Mouse (Mus musculus) embryonic fibroblast, embryonic 13.5 days (primary cell): ENCODE results near the gene Ntsr1. TPM values are rescaled to one million over a fixed set of nuclear protein-coding genes. Genes with fewer than 3 reads are reported as not detected.

Source experiments
- H3K27ac ChIP-seq: 2 replicates; pipeline ENCODE4 v1.5.1; 2012; ENCODE audit warnings: low read length, control low read depth, inconsistent platforms; ENCODE audit not compliant: insufficient read depth
- H3K4me1 ChIP-seq: 2 replicates; pipeline ENCODE4 v1.6.1; 2011; ENCODE audit warnings: low read length; ENCODE audit not compliant: control insufficient read depth, insufficient read depth
- H3K4me3 ChIP-seq: 2 replicates; pipeline ENCODE4 v1.5.1; 2011; ENCODE audit warnings: mild to moderate bottlenecking, control low read depth, low read length; ENCODE audit not compliant: insufficient read depth
- CTCF ChIP-seq: IDR thresholded peaks from 2 replicates; pipeline ENCODE4 v1.5.1; 2011; ENCODE audit warnings: mild to moderate bottlenecking, control low read depth, low read length, moderate library complexity, borderline replicate concordance; ENCODE audit not compliant: insufficient read depth
- POLR2A ChIP-seq: IDR thresholded peaks from 2 replicates; pipeline ENCODE4 v1.6.1; 2011; ENCODE audit warnings: low read depth, mild to moderate bottlenecking, control low read depth, low read length, moderate library complexity
- polyA plus RNA-seq: library from polyadenylated mRNA; stranded (reverse); fragments of >200 nt; gene quantifications from 2 replicates; pipeline ENCODE4 v1.2.4, GENCODE M21; 2011; ENCODE audit warnings: low read depth; ENCODE audit not compliant: missing spikeins, insufficient read length

Ntsr1 gene
- polyA plus RNA-seq, 1 experiment, result not detected

DNA sequence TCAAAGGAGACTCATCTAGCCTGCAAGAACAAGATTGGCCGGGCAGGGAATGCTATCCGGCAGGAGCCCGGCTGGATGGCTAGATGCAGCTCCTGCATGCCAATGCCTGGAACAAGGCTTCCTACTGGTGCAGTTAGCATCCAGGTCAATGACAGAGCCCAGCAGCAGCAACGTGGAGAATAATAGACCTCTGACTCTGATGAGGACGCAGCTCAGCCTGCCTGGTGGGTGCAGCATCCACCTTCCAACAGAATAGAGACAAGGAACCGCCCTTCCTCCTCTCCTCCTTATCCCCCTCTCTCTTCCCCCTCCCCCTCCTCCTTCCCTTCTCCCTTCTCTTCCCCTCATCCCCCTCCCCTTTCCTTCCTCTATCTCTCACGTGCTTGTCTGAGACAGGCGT lies 28.1 kb downstream of the Ntsr1 start:
- no peak for TF ChIP-seq POLR2A
- no peak for TF ChIP-seq CTCF
- no peak overlapping the region for H3K4me3 ChIP-seq
- no peaks in the 10 kb centered on the region for H3K4me1 ChIP-seq
- no peak overlapping the region for H3K27ac ChIP-seq

DNA sequence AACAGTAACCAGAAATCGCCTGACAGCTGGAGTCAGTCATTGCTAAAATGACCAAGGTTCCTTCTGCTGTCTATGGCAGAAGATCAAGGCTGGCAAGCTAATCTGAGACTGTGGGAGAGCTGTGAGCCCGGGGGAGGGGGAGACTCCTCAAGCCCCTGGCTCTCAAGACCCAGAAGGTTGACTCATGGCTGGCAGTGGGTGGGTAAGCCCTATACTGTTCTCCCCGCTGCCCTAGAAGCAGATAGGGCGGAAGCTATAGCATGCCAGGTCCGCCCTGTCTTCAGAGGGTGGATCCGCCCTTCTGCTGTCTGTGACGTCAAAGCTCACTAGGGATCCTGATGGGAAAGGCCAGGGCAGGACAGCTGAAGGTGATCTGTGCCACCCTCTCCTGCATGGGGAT lies 30.4 kb downstream of the Ntsr1 start:
- TF ChIP-seq POLR2A, result no peak
- no peak for TF ChIP-seq CTCF
- Histone ChIP-seq H3K4me1 (no peaks in the 10 kb centered on the region), H3K4me3 (no peak overlapping the region), H3K27ac (no peak overlapping the region)

DNA sequence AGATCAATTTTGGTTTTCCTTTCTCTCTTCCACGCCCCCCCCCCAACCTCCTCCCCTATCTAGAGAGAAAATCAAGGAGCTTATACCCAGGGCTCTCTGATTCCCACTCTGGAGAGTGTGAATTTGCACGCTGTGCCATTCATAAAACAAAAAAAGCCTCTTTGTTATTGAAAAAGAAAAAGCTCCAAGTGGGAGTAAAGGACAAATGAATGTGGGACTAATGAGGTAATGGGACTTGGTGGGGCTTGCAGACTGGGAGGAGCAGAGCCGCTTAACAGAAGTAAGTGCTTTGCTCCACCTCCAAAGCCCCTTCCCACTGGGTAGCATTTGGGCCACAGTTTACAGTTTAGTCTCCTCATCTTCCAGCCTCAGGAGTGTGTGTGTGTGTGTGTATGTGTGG lies 30.8 kb downstream of the Ntsr1 start:
- H3K27ac ChIP-seq, result no peak overlapping the region
- TF ChIP-seq POLR2A (no peak), CTCF (no peak)

DNA sequence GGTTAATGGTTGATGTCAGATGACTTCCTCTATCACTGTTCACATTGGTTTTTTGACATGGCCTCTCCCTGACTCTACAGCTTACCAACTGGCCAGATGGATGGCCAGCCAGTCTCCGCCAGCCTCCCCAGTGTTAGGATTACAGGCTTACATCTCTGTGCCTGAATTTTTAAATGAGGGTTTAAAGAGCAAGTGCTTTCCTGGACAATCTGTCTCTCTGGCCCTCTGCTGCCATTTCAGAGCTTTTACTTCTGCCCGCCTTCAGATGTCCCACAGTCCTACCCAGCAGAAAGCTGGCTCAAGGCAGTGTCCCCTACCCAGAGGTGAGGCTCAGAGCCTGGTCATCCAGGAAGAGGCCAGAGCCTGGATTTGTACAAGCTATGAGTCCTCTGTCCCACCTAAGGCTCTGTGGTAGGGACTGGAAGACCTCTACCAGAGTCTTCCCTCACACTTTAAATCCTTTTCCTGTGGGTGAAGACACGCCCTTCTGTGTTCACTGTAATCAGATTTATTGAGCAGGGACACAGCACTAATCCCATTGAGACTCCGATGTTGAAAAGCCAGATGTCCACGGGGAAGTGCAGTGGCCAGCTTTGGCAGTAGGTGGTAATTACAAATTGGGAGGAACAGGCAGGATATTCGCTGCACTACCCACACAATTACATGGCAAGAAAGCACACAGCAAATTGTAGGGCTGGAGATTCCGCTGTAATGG lies 32.1 kb downstream of the Ntsr1 start:
- TF ChIP-seq CTCF, result no peak
- TF ChIP-seq POLR2A, result no peak
- no peaks in the 10 kb centered on the region for H3K4me1 ChIP-seq
- no peak overlapping the region for H3K27ac ChIP-seq
- H3K4me3 ChIP-seq, result no peak overlapping the region

More for the DNA sequence above, 30.8 kb downstream of the Ntsr1 start:
- Histone ChIP-seq H3K4me1 (no peaks in the 10 kb centered on the region), H3K4me3 (no peak overlapping the region)

DNA sequence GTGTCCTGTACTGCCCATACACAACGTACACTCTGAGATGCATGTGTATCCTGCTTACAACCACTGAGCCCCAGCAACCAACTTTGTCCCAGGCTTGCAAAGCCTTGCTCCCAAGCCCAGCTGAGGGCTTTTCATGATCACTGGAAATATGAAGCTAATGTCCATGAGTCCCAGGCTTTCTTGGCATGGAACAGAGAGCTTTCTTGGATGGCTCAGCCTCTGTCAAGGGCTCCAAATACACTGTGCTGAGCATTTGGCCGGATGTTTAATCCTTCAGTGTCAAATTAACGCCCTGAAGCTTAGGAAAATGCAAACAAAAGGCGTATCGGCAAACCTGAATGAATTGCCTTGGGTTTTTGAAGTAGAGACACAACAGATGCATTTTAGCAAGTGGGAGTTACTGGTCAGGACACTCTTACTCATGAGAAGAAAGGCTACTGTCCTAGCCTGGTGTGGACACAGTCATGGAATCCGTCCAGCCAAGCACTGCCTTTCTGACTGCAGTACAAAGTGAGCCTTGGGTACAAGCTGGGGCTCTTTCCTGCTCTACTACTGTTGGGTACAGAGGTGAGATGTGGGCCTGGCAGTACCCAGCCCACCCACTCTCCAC lies 32.7 kb downstream of the Ntsr1 start:
- Histone ChIP-seq H3K4me3 (no peak overlapping the region), H3K4me1 (no peaks in the 10 kb centered on the region), H3K27ac (no peak overlapping the region)
- TF ChIP-seq POLR2A (no peak), CTCF (no peak)

DNA sequence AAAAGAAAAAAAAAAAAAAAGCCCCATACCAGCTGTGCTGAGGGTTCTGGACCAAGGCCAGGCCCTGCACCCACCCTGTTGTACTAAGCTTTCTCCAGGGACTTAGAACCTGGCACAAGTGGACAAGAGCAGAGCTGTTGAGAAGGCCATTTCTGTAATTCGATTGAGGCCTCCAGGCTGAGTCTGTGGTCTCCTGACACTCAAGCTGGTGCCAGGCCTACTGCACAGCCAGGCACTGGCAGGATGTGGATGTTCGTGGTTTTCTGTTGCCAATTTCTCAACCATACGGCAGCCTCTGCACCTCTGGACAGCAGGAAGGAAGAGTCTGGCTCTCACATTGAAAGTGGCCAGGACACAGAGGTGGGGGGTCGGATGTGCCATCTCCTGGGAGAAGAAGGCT lies 33.5 kb downstream of the Ntsr1 start:
- TF ChIP-seq CTCF (no peak), POLR2A (no peak)
- no peak overlapping the region for H3K4me3 ChIP-seq
- no peak overlapping the region for H3K27ac ChIP-seq
- H3K4me1 ChIP-seq, result no peaks in the 10 kb centered on the region

DNA sequence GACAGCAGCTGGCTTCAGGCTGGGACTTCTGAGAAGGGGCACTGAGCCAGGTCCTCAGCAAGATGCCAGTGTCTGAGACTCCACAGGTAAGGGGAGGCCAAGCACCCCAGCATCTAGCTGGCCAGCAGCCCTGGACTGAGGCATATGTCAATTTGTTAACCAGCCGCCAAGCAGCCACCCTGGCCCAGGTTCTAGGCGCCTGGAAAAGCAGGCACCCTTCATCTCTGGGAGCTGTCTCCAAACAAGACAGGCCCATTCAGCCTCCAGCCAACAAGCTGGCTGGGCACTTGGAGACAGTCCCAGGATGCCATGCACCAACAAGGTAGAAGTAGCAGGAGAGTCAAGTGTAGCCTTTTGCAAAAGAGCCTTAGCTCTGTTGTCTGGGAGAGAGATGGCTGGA lies 43.9 kb downstream of the Ntsr1 start:
- no peak overlapping the region for H3K4me3 ChIP-seq
- H3K4me1 ChIP-seq, result no peaks in the 10 kb centered on the region
- no peak overlapping the region for H3K27ac ChIP-seq
- TF ChIP-seq CTCF, result no peak
- TF ChIP-seq POLR2A, result no peak

DNA sequence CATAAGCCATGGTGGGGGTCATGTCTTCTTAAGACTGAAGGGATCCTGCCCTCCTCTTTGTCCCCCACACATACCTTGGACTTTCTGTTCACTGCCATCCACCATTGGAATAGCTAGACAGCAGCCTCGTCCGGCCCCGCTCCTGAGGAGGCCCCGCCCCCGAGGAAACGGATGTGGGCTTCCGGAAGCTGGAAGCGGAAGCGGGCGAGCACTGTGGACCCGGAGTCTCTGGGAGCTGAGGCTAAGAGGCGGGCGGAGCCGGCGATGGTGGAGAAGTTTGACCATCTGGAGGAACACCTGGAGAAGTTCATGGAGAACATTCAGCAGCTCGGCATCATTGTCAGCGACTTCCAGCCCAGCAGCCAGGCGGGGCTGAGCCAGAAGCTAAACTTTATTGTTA lies 45.3 kb downstream of the Ntsr1 start:
- no peak overlapping the region for H3K4me3 ChIP-seq
- TF ChIP-seq POLR2A (no peak), CTCF (no peak)

DNA sequence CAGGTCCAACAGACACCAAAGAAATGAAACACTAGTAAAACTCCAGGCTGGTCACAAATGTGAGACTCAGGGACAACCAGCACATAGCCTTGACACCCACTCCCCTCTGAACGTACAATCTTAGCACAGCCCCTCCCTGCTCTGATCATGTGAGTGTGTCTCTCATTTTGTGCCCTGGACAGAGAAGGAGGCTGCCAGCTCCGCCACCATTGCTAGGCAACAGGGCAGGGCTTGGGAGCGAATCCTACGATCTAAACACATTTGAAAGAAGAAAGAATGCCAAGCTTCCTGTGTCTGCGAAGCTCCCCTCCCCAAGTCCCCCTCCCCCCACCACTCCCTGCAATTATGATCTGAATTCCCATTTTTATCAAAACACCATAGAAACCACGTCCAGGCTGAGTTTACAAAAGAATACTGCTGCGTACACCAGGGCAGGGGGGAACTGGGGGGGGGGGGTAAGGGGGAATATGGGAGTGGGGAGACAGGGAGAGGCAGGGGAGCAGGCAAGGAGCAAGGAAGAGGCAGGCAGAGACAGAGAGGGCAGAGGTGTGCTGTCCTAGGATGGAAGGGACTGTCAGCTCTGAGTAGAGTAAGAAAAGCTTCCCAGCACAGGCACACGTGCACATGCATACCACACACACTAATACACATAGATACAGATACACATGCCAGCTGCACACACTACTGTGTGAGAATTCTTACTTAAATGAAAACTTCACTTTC lies 47.8 kb downstream of the Ntsr1 start:
- TF ChIP-seq CTCF (no peak), POLR2A (no peak)
- no peak overlapping the region for H3K27ac ChIP-seq
- no peak overlapping the region for H3K4me3 ChIP-seq
- H3K4me1 ChIP-seq, result no peaks in the 10 kb centered on the region

More for the DNA sequence above, 45.3 kb downstream of the Ntsr1 start:
- H3K27ac ChIP-seq, result no peak overlapping the region
- no peaks in the 10 kb centered on the region for H3K4me1 ChIP-seq

DNA sequence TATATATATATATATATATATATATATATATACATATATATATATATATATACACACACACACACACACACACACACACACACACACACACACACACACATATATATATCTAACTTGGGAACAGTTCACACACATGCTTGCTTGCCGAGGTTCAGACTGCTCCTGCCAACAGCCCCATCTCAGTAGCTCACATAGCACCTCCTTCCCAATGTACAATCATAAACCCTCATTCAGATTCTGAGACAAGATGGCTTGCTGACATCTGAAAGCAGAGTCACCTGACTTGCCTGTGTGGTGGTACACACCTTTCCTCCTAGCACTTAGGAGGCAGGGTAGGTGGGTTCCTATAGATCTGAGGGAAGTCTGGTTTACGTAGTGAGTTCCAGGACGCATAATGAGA lies 52.6 kb downstream of the Ntsr1 start:
- H3K4me1 ChIP-seq, result no peaks in the 10 kb centered on the region
- no peak overlapping the region for H3K4me3 ChIP-seq
- TF ChIP-seq CTCF (no peak), POLR2A (no peak)
- no peak overlapping the region for H3K27ac ChIP-seq

DNA sequence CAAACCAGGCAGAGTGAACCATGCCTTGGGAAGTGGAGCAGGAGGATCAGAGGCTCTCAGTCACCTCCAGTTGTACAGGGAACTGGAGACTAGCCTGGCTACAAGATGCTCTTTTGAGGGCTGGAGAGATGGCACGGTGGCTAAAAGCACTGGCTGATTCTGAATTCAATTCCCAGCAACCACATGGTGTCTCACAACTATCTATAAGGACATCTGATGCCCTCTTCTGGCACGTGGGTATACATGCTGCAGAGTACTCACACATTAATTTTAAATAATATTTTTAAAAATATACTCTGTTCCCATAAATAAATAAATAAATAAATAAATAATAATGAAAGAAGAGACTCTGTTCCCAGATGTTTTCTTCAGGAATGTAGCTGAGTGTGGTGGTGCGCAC lies 55.4 kb downstream of the Ntsr1 start:
- H3K27ac ChIP-seq, result no peak overlapping the region
- no peak for TF ChIP-seq POLR2A
- TF ChIP-seq CTCF, result no peak
- no peaks in the 10 kb centered on the region for H3K4me1 ChIP-seq
- no peak overlapping the region for H3K4me3 ChIP-seq
